Mouse (Mus musculus): ENCODE results near the gene Slc25a21.

Slc25a21 gene

DNA sequence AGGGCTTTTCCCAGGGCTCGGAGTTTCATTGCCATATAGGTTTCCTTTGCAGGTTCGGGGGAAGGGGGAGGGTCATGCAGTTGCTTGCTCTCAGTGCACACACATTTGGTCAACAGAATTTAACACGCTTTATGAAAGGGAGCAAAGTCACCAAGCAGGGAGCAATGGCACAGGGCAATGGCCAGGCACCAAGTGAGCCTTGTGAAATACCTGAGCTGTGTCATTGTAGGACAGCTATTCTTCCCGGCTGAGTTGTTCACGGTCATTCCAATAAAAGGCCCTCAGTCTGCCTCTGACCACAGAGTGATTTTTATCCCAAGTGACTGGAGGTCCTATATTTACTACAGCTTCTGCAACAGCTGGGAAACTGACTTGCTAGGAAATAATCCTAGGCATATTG, 427.9 kb downstream of the Slc25a21 start:
- no peak for DNase-seq (ENCODE audit: low spot score)

DNA sequence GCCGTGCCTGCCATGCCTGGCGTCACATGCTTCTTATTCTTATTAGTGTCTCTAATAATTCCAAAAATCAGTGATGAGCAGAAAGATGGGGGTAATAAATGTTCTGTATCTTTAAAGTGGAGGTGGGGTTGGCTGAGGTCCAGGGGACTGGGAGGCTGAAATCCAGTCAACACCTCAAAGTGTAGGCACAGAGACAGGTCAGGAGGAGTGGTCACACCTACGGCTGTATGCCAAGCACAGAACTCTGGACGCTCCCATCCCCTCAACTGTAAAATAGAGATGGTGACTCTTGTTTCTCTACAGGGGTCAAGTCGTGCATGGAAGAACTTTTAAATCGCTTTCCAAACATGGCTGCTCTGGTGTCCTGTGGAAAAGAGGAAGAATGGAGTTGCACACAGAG, 429.8 kb downstream of the Slc25a21 start:
- DNase-seq (ENCODE audit: low spot score), result no peak

DNA sequence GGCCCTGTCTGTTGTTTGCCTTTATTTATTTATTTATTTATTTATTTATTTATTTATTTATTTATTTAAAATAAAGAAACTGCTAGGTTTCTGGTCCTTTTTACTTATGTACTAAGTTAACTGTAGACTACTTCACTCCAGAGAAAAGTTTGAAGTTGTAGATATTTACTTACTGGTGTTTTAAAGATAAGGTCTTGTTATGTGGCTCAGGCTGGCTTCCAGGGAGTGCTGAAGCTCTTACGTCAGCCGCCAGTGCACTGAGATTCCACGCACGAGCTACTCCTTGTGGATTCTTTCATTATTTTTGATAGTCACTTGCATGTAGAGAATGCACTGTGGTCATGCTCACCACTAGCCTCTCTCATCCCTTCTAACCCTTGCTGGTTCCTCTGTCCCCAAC, 460.2 kb downstream of the Slc25a21 start:
- DNase-seq (ENCODE audit: low spot score), result no peak

DNA sequence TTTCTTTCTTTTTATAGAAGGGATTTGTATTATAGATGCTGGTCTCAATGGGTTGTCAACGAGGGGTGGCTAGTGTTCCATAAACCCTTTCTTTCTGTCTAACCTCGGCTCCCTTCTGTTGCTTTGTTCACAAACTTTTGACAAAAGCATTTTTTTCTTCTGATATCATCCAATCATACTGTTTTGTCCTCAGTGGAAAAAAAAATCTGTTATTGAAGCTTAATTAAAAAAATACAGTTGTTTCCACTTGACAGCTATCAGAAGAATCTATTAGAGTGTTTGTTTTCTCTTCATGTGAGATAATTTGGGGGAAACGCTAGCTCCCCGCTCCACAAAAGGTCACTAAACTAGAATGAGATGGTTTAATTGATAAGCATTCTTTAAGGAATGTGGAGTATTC, 469.6 kb downstream of the Slc25a21 start:
- DNase-seq (ENCODE audit: low spot score), result no peak

DNA sequence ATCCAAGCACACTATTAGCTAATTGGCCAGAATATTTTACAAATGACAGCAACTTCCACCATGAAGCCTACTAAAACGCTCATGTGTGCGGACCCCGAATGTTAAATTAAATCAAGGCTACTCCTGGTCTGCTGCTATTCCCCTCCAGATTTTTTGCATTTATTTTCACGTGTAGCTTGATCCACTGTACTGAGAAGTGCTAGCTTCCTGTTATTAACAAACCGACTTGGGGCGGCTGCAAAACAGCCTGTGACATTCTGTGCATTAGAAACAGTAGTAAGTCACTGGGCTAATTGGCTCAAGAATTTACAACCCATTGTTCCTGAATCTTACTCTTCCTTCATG, 478.6 kb downstream of the Slc25a21 start:
- no peak for DNase-seq (ENCODE audit: low spot score)

DNA sequence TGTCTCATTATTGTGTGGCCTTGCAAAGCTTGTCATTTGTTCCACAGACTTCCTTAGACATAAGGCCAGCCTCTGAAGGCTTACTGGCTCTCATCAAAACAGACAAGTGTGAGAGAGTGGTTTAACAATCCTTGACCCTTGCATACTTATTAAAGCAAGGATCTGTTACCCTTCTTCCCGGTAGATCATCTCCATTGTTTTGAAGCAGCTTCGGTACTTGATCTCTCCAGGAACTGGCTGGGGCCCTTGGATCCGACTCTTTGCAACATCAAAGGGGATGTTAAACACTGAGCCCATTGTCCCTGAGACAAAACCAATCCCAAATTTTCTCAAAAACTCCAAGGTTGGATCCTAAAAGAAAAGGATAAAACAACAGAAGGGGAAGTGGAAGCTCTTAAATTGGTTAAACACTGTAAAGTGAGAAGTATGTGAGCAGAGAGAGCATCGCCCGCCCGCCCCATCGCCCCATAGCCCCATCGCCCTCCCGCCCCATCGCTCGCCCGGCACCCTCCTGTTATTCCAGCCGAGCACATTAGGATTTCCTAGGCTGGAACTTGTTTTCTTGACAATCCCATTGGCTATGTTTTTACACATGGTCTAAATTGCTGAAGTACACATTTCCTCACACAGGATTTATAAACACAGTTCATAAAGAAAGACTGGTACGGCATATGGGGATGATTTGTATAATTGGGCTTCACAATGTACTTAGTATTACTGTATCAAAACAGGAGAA, 479.1 kb downstream of the Slc25a21 start:
- no peak for DNase-seq (ENCODE audit: low spot score)

DNA sequence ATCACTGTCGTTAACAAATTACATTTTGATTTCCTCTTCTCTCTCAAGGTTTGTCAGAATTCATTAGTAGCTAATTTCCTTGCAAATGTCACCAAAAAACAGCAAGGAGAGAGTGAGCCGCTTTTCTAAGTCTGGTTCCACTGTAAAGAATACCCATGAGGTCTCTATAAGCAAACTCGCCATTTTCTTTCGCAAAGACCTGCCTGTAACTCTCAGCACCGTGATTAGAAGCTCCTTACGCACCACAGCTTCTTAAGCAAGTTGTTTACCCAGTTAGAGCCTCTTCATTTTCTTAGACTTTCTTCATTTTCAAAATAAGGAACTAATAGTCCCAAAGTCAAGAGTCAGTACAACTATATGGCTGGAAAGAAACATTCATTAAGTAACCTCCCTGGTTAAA, 496.3 kb downstream of the Slc25a21 start:
- no peak for DNase-seq (ENCODE audit: low spot score)

DNA sequence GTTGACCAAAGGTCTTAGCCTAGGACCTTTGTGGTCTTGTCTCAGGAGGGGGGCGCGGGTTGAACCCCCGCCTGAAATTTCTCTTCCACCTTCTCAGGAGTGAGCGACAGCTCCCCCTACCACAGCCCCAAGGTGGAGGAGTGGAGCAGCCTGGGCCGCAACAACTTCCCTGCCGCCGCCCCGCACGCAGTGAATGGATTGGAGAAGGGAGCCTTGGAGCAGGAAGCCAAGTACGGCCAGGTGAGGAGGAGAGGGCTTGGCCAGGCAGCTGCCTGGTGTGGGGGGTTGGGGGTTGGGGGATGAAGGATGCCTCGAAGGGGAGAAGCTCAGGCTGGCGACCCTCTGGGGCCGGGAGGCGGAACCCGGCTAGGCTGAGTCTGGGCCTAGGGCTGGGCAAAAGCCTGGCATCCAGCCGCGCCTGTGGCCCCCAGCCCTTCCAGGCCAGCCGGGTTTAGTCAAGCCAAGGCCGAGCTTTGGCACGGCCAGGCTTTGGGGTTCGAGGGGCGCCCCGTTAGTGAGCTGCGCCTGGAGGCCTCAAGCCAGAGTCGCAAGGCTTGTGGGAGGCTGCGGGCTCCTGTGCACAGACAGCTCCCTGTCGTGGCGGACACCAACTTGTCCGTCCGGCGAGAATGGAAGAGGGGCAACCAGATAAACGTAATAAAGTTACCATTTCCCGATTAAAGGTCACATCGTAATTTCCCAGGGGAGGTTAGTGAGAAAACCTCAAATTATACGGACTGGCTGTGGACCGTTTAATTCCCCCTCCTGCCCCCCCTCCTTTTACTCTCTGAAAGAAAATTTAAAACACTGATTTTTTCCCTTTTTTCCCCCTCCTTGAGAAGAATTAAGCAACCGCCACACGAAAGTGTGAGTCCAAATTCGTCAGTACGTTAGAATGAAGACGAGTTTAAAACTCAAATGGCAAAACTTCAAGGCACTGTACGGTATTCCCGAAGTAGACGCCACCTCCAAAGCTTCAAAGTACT, 497.1 kb downstream of the Slc25a21 start:
- DNase-seq (ENCODE audit: low spot score), result no peak

DNA sequence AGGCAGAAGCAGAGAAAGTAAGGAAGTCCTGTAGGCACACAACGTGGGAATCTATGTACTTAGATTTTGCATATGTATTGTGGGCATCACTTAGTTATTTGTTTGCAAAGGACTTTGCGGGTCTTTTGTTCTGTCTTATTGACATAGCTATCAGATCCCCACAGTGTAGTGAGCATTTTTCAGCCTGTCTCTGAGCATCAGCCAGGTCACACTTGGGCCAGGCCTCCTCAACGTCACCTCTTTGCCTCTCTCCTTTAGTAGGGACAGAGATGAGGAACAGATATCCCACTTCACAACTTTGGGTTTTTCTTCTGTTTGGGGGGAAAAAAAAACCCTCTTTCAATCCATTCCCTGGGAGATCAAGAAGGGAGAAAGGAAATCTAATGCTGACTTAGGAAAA, 497.9 kb downstream of the Slc25a21 start:
- no peak for DNase-seq (ENCODE audit: low spot score)

DNA sequence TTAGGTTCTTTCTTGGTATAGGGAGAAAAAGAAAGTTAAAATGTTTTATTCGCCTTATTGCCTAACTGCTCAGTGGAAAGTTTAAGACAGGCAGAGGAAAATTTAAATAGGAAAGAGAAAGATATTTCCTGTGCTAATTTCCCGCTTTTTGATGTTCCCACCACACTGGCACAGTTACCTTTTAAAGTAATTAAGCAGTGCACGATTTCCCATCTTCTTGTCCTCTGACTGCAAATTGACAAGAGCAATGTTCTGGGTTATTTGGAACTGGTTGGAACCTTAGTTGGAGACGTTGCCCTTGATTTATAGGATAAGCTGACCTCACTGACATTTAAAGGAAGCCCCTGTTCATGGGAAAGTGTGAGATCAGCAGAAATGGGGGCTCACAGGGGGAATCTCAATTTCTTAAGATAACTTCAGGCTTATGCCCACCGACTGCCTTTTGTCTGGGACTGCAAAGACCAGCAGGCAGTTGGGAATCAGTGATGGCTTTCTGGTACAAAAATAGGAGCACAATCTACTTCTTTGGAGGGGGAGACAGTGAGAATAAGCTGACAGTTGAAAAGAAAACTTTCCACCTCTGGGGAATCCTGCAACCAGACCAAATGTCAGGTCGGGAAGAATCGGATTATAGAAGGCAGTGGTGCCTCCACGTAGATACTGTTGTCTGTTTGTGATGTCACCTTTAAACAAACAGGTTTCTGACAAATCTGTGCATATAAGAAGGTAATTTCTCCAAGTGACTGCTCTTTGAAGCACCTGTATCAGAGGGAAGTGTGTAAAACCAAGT, 498.9 kb downstream of the Slc25a21 start:
- DNase-seq (ENCODE audit: low spot score), result no peak

DNA sequence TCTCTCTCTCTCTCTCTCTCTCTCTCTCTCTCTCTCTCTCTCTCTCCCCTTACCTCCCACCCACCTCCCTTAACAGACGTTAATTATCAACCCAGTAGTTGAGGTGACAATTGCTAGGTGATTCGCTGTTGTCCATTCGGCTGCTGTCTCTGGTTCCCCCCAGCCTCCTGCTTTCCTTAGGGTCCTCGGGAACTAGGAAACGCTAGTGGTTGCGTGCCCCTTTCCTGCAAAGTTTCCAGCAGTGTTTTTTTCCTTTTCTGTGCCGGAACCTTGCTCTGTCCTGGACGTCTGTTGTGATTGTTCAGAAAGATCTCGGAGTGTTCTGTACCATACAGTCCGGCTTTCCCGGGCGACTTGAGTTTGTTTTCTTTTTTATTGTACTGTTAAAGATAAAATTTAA, 499.5 kb downstream of the Slc25a21 start:
- DNase-seq (ENCODE audit: low spot score), result no peak

DNA sequence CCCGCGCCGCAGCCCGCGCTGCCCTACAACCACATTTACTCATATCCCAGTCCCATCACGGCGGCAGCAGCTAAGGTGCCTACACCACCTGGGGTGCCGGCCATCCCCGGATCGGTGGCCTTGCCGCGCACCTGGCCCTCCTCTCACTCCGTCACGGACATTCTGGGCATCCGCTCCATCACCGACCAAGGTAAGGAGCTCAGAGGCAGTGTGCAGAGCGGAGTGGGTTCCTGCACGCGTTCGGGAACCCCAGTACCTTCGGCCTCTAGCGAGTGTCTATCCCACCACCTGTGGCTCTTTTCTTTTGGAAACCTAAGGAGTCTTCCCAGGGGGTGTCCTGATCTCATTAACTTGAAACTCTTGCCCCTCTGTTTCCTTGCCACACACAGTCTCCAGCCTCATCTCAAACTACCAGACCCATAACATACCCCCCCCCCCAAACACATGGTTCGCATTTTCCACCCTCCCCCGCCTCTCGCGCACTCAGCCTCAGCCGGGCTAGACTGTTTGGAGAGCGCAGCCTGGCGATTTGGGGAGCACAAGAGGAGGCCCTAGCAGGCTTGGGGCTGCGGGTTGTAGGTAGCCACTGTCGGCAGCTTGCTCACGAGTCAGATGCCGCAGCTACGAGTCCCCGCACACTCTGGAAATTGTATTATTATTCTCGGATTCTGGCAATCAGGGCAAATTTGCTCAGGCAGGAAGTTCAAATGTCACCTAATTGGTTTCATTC, 500.1 kb downstream of the Slc25a21 start:
- no peak for DNase-seq (ENCODE audit: low spot score)

DNA sequence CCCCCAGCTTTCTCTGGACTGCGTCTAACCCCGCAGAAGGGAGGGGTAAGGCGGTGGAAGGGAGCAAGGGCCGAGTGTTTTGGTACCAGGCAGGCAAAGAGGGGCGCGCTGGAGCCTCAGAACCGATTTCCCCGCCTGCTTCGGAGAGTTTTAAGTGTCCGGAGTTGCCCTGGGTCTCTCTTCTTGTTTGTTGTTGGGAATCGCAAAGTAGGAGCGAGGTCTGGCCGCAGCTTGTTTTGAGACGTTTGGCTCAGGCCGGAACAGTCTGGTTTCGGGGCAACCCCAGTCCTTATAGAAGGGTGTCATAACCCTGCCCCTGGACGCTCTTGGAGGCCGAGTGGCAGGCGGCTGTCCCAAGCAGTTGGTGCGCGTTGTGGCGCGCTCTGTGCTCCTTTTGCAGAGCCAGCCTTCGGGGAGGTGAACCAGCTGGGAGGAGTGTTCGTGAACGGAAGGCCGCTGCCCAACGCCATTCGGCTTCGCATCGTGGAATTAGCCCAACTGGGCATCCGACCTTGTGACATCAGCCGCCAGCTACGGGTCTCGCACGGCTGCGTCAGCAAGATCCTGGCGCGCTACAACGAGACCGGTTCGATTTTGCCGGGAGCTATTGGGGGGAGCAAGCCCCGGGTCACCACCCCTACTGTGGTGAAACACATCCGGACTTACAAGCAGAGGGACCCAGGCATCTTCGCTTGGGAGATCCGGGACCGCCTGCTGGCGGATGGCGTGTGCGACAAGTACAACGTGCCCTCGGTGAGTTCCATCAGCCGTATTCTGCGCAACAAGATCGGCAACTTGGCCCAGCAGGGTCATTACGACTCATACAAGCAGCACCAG, 500.9 kb downstream of the Slc25a21 start:
- no peak for DNase-seq (ENCODE audit: low spot score)

DNA sequence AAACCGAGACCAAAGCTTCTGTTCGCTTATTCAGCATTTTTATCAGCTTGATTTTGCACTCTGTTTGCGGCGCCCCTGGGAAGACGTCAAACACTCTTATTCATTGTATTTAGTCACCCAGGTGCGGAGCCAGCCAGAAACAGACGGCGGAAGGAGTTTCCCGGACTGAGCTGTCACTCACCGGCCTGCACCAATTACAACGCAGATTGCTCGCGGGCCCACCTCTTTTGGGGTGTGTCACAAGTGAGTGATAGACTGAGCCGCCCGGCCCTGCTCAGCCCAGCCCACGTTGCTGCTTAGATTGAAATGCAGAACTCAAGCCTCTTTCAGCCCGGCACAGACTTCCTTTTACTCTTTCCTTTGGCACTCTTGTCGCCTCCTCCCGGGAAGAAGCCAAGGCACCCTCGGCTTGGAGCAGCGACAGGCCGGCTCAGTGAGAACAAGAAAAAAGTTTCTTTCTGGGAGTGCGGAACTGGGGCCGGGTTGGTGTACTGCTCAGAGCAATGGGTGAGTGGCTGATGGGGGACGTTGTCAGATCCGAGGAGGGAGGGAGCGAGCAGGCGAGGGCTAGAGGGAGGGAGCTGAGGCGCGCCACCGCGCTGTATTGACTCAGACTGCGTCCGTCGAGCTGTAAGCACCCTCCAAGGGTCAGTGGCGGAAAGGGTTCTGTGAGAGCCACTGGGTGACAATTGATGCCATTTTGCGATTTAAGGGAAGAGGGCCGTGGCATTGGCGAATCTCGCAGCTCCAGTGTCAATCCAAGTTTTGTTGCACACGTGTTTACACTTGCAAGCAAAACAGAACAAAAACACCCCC, 501.7 kb downstream of the Slc25a21 start:
- DNase-seq (ENCODE audit: low spot score), result peak; percentile 81

DNA sequence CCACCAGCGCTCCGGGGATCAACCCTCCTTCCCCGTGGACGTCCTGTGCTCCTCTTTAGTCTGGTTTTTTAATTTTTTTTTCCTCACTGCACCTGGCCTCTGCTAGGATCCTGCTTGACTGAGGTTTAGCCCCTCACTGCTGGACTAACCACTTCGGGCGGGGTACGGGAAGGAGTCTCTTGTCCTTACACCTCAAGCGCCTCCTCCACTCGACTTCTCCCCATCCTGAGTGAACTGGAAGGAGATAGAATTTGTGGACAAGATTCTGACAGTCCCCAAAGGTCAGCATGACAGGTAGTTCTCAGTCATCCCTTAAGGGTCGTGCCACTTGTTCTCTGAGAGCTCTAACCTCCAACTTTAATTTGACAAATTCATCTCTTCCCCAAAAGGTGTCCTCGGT, 502.3 kb downstream of the Slc25a21 start:
- no peak for DNase-seq (ENCODE audit: low spot score)

DNA sequence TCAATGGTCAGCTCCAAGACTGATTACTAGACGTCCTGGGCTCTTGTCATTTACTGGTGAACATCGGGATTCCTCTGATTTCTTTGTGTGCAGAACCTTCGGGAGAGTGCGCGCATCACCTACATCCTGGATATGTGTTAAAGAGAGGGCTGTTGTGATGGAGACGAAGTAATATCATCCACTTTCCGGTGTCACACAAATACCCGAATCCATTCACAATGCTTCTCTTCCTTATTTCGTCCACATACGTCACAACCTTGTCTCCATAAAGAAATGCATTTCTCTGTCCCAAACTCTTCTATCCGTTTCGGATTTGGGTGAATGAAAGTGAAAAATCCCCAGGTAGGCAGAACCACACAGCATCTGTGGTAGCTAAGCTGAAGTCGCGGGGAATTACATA, 502.9 kb downstream of the Slc25a21 start:
- no peak for DNase-seq (ENCODE audit: low spot score)

DNA sequence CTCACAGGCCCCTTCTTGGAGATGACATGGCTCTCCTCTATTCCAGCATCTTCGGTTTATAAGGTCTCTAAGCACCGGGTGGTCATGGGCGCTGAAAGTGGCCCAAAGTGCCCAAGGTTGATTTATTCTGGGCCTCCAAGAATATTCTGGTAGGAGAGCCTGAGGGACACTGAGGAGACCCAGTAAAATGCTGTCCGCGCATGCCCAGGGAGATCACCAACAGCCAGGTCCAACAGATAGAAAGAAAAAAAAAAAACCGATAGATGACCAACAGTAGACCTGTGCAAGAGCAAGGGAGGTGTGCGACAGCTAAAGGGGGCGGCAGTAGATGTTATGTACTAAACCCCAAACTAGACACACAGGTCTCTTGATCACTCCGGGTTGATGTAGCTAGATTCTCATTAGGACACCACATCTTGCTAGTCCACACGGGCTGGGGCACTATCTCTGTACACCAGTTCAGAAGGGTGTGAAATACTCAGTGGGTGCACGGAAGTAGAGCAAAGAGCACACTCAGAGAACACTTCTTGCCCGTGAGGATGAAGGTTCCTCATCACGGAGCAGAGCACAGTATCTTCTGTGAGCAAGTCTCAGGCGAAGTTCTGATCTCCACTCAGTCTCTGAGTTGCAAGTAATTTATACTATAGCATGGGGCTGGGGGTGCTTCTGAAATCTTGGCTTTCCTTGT, 503.7 kb downstream of the Slc25a21 start:
- DNase-seq (ENCODE audit: low spot score), result no peak

DNA sequence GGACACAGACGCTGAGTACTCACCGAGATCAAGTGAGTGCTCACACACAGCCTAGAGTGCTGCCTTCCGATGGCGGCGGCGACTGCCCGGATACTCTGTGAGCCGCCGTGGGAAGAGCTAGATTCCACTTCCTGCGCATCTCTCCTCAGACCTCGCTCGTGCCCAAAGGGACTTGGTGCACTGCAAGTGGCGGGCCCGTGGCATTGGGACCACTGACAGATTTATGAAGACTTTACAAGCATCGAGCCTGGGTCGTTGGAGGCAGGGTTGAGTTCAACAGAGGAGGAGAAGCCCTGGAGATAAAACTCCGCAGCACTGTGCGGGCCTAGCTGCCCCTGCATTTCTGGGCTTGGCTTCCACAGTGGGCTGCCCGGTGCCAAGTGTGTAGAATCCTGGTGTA, 504.7 kb downstream of the Slc25a21 start:
- DNase-seq (ENCODE audit: low spot score), result no peak

DNA sequence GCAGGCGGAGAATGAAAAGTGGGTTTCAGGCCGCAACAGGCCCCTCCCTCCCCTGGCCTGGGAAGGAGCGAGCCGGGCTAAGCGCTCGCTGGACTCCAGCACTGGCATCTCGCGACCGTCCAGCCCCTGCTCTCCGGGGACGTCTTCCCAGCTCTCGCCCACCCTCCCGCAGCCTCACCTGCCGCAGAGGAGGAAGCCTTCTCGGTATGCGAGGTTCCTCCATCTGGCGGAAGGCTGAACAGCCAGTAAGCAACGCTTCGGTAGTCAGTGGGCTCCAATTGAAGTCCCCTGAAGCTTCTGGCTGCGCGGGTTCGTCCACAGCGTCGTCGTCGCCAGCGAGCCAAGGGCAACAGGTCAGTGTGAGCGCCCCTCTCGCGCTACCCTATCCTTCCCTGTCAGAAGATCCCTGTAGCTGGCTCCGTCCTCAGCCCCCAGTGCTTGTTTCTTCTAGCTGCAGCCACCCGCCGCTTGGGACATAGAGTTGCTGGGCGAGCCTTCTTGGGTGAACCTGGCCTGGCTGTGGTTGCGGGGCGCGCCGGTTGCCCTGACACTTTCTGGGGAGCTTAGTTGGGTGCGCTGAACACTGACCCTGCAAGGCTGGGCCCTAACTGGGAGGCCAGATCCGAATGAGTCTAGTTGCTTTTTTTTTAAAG, 505.7 kb downstream of the Slc25a21 start, which contains the start of gene Pax9:
Gene Pax9, plus strand, starts transcription at position 341 of the 653 bp plus-strand sequence.
- no peak for DNase-seq (ENCODE audit: low spot score)
